Mouse (Mus musculus): ENCODE measurements at regions not wholly inside any gene's neighbourhood (a gene's known extent, or its start where the extent isn't known, plus 50 kb on each side); places are given as distances from the start of the nearest gene placed in this dataset.
A peak's percentile ranks its signal among the peaks of the same experiment; 100 is the strongest.

DNA sequence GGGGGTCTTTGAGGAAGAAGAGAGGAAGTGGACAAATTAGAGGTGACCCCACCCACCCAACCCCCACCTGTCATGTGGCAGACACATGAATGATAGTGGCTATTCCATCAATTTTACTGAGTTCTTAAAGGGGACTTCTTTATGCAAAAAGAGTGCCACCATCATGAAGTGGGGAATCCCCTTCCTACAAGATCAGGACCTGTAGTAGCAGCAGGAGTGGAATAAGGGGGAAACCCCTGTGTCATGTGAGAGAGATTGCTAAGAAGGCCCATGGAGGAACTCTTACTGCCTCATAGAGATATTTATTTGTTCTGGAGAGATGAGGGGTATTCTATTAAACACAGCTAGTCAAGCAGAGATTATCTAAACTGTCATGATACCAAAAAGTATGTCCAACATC, 393.4 kb upstream of the Atp11b start:
- DNase-seq (ENCODE audit: inconsistent ontology term): no peak

DNA sequence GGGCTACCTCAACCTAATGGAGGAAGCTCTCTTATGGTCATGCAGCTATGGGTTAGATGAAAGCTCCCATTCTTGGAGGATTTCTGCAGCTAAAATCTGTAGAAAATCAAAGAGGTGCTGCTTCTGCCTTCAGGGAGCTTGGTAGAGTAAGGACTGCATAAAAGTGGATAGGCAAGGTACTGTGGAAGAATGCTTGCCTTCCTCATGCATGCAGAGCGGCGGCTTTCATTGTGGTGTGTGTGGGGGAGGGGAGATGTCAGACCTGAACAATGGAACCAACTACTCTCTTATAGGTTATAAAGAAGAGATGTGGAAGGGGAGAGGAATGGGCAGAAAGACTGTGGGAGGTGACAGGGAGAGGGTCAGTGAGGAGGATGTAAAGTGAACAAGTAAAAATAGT, 392.8 kb upstream of the Atp11b start:
- no peak for DNase-seq (ENCODE audit: inconsistent ontology term)

- no peak for DNase-seq (ENCODE audit: inconsistent ontology term)
Measured at GRCm38 (mm10) chr3:35365431-35365830, 388.5 kb upstream of the Atp11b start.

DNA sequence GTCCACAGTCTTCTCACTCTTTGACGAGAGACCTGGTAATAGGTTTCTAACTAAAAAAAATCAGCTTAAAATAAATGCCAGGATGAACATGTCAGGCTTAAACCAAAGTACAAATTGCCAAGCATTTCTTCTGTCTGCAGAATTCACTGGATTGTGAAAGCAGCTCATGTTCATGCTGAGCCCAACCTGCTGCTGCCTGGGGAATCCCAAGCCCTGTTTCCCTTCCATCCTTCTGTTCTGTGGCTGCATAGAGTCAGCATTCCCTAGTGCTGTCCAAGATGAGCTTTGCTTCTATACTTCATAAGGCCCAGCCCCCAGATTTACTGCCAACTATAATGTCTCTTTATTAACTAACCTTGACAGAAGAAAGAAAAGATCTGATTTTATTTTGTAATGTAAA, 381.6 kb upstream of the Atp11b start:
- no peak for DNase-seq (ENCODE audit: inconsistent ontology term)

DNA sequence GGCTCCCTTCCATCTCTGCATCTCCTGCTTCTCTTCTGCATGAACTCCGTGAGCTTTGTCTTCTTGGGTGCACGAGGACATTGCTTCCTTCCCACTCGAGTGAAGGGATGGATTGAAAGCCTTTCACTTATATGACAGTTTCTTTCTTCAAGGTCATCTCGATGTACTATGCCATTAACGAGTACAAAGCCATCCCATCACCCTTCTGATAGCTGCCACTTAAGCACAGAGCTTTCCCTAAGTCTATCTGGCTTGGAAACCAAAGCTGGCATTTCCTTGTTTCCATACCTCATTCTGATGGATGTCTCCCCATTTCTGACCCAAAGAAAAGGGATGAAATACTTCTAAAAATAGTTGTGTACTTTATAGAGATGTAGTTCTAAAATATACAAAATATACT, 366.5 kb upstream of the Atp11b start:
- DNase-seq (ENCODE audit: inconsistent ontology term): no peak

- DNase-seq (ENCODE audit: inconsistent ontology term): no peak
Measured at GRCm38 (mm10) chr3:35392657-35393056, 361.2 kb upstream of the Atp11b start.

DNA sequence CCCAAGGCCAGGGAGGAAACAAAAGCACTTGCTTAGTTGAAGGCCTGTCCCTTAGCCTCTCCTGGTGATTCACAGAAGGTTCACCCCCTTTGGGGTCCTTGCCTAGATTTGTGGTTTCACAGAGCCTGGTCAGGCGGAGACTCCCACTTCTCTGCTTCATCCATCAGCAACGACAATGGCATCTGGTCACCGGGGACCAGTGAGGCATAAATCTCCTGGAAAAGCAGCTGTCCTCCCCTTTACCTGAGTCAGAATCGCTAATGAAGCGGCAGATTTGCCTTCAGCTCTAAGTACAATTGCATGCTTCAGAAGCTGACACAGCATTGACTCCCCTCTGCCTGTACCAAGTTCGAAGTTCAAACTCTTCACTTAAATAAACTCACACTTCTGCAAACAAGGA, 353.7 kb upstream of the Atp11b start:
- no peak for DNase-seq (ENCODE audit: inconsistent ontology term)

DNA sequence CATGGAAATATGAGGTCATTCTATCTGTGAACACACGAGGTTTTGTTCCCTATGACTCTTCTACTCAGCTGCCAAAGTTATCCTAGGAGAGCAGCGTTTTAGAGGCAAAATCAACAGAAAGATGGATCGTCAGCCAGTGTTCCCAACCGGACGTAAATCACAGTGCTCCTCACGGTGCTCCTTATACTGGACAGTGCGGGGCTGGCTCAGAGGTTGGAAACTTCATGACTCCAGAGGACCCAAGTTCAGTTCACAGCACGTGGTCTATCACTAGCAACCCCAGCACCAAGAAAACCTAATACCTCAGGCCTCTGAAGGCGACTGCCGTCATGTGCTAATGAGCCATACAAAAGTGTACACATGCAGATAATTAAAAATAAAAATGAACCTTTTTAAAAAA, 351.2 kb upstream of the Atp11b start:
- DNase-seq (ENCODE audit: inconsistent ontology term): no peak

DNA sequence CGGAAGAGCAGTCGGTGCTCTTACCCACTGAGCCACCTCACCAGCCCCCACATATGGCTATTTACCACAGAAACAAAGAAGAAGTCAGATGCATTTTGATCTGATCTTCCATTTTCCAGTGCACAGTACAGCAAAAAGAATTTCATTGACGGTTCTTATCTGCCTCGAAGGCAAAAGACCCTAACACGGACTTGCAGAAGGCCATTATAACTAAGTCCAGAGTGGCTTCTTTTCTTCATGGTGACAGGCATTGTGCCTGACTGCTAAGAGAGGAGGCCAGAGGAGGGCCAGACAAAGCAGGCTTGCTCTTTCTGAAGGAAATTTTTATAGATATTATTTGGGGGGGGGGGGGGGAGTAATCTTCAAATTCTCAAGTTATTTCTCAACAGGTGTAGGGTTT, 350.0 kb upstream of the Atp11b start:
- no peak for DNase-seq (ENCODE audit: inconsistent ontology term)

DNA sequence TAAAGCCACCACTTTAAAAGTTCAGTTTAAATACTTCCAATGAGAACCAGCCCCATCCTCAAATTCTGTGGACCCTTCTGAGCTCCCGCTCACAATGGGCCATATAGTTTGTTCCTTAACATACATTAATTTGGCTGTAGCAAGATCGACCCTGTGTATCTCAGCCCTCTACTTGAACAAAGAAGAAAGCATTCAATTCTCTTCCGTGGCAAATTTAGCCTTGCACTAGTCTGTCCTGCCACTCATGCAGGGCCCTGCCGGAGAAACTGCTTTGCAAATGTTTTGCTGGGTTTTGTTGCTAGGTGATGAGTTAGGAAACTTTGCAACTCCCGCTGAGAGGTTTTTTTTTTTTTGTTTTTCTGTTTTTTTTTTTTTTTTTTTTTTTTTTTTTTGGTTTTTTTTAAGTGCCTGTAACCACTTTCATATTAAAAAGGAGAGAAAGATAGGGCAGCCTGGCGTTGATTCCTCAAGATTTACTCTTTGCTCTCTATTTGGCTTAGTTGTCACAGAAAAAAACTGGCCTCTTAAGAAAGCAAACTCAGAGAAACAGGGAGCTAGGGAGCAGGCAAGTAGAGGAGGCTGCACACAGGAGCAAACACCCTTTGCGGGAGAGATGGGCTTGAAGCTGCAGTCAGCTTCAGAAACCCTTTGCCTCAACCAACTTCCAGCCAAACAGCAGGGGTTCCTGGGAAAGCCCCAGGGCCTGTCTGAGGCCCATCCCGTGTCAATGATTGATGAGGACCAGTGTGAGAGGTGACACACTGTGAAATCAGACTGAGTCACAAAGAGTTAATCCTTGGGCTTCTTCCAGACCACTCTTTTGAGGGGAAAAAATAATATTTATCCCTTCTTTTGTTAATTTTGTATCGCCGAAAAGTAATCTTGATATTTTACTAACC, 349.2 kb upstream of the Atp11b start:
- DNase-seq (ENCODE audit: inconsistent ontology term): peak; percentile 69

- DNase-seq (ENCODE audit: inconsistent ontology term): peak; percentile 85
Measured at GRCm38 (mm10) chr3:35405621-35406079, 348.3 kb upstream of the Atp11b start.

DNA sequence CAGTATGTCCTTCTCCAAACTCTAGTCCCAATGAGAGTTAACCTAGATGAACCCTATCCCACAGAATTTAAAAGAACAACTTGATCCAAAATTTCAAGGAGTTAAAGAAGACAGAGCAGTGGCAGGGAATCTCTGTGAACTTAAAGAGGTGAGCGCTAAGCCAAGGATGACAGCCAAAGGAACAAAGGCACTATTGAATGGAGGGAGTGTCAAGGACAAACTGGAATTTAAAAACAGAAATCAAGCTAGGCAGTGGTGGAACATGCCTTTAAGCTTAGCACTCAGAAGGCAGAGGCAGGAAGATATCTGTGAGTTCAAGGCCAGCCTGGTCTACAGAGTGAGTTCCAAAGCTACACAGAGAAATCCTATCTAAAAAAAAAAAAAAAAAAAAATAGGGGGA, 316.2 kb upstream of the Atp11b start:
- DNase-seq (ENCODE audit: inconsistent ontology term): no peak

GRCm38 (mm10) chr3:35462858-35463257, 291.0 kb upstream of the Atp11b start:
- no peak for DNase-seq (ENCODE audit: inconsistent ontology term)

- DNase-seq (ENCODE audit: inconsistent ontology term): no peak
Measured at GRCm38 (mm10) chr3:35464212-35464911, 289.5 kb upstream of the Atp11b start.

GRCm38 (mm10) chr3:35465956-35466355, 287.9 kb upstream of the Atp11b start:
- no peak for DNase-seq (ENCODE audit: inconsistent ontology term)

- DNase-seq (ENCODE audit: inconsistent ontology term): no peak
Measured at GRCm38 (mm10) chr3:35473351-35473750, 280.6 kb upstream of the Atp11b start.

DNA sequence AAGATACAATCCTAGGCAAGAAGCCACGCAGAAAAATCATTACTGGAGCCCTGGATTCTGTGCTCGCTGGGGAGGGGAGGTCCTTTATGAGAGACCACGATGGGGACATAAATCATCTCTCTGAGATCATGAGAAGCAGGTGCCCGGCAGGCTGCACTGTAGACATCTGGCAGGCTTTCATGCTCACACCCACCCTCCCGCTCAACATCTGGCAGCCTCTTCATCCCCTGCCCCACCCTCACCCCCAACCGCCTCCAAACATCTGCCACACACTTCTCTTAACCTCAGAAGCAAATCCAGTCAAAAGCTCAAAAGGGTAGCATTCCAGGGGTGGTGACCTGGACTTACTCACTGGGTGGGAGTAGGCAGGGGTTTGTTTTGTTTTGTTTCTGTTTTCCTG, 279.5 kb upstream of the Atp11b start:
- no peak for DNase-seq (ENCODE audit: inconsistent ontology term)

GRCm38 (mm10) chr3:35475326-35475725, 278.6 kb upstream of the Atp11b start:
- no peak for DNase-seq (ENCODE audit: inconsistent ontology term)

- no peak for DNase-seq (ENCODE audit: inconsistent ontology term)
Measured at GRCm38 (mm10) chr3:35480714-35481695, 272.9 kb upstream of the Atp11b start.

- peak; percentile 55 for DNase-seq (ENCODE audit: inconsistent ontology term)
Measured at GRCm38 (mm10) chr3:35481841-35482240, 272.1 kb upstream of the Atp11b start.

- peak; percentile 71 for DNase-seq (ENCODE audit: inconsistent ontology term)
Measured at GRCm38 (mm10) chr3:35482296-35482695, 271.6 kb upstream of the Atp11b start.

DNA sequence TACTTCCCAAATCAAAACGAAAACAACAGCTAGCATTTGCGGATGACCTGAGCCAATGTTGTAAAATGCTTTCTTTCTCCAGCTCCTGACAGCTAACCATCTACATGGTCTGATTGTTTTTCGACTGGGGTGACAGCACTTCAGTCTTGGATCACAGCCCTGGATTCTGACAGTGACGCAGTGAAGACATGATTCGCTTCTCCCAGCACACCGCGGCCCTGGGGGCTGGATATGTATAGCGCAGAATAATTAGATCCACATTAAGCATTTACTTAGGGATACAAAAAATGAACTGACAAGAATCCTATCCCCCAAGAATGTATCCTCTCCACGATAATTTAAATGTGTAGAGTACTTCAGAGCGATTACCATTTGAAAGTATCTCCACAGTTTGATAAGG, 271.1 kb upstream of the Atp11b start:
- DNase-seq (ENCODE audit: inconsistent ontology term): no peak

All from Muller cell, postnatal 12 days (primary cell).